ENCODE assay signal across 13 mouse cellular contexts in genomic region chr8:91593202-91593781, GRCm38 (mm10).
DNase-seq lines count a peak whose midpoint lies in the region; ATAC-seq and TF ChIP-seq lines count a peak whose summit lies in the region.
"Had no signal": no experiment of that assay in that cellular context is flagged by ENCODE, and none has a peak within 500 bp of the region (broad histone marks: within the 10 kb centered on the region; RNA-seq: fewer than 3 reads in every experiment).

No protein-coding gene starts in this region.

- H3K4me3 ChIP-seq in forebrain, embryonic 13.5 days: no peak overlapping the region
- H3K4me3 ChIP-seq in forebrain, embryonic 11.5 days (ENCODE audit: low read depth, low read length): no peak overlapping the region
- no peak overlapping the region for H3K4me3 ChIP-seq in lung, embryonic 14.5 days (ENCODE audit: low read depth, low read length)
- H3K4me3 ChIP-seq in midbrain, embryonic 10.5 days: no peak overlapping the region
- H3K4me3 ChIP-seq in stomach, embryonic 14.5 days (ENCODE audit: low read depth, low read length): no peak overlapping the region

- no peak for TF ChIP-seq CTCF in lung, embryonic 14.5 days (IDR thresholded peaks at IDR 0.05; ENCODE audit: low read depth)

- DNase-seq in forebrain, embryonic 11.5 days (ENCODE audit: low spot score): no peak
- peak; percentile 69 for DNase-seq in lung, embryonic 14.5 days
- DNase-seq in lung, postnatal 10 days: no peak
- peak; percentile 11 for DNase-seq in midbrain, embryonic 10.5 days (ENCODE audit: low spot score)
- DNase-seq in right cerebral cortex, postnatal 4 days: no peak
- no peak for DNase-seq in spleen, postnatal 36 days (ENCODE audit: low spot score in 2 of 2)
- DNase-seq: adrenal gland, postnatal 14 days; cerebellum, adult 8-10 months; thymus, postnatal 36 days had no signal

- H3K9me3 ChIP-seq in forebrain, embryonic 13.5 days (replicated peaks): no peaks in the 10 kb centered on the region
- H3K9me3 ChIP-seq in forebrain, embryonic 11.5 days (ENCODE audit: control insufficient read depth, low read length): no peaks in the 10 kb centered on the region
- H3K9me3 ChIP-seq in lung, embryonic 14.5 days (ENCODE audit: low read depth, low read length): no peaks in the 10 kb centered on the region
- H3K9me3 ChIP-seq in midbrain, embryonic 10.5 days (replicated peaks): no peaks in the 10 kb centered on the region
- no peaks in the 10 kb centered on the region for H3K9me3 ChIP-seq in stomach, embryonic 14.5 days (ENCODE audit: control insufficient read depth, low read depth, low read length)

- peaks cover 23% of the 10 kb centered on the region for H3K4me1 ChIP-seq in forebrain, embryonic 13.5 days
- peaks cover 7% of the 10 kb centered on the region; the same call in 1 of the 2 replicates for H3K4me1 ChIP-seq in forebrain, embryonic 11.5 days (replicated peaks; ENCODE audit: control insufficient read depth, insufficient read depth, low read length)
- peaks cover 8% of the 10 kb centered on the region for H3K4me1 ChIP-seq in lung, embryonic 14.5 days (ENCODE audit: insufficient read depth)
- peaks cover 49% of the 10 kb centered on the region for H3K4me1 ChIP-seq in midbrain, embryonic 10.5 days
- 0 out of 2 replicates have a peak, but pooled peaks cover 6% of the 10 kb centered on the region for H3K4me1 ChIP-seq in stomach, embryonic 14.5 days (ENCODE audit: control insufficient read depth, insufficient read depth, low read length)

- H3K9ac ChIP-seq in forebrain, embryonic 13.5 days: no peak overlapping the region
- H3K9ac ChIP-seq in forebrain, embryonic 11.5 days (ENCODE audit: low read length): no peak overlapping the region
- no peak overlapping the region for H3K9ac ChIP-seq in lung, embryonic 14.5 days
- H3K9ac ChIP-seq in stomach, embryonic 14.5 days (replicated peaks; ENCODE audit: low read depth, low read length): no peak overlapping the region

- WGBS in forebrain, embryonic 13.5 days: 50% methylated on average over 12 of the region's 12 CpGs
- WGBS in forebrain, embryonic 11.5 days: 64% methylated on average over 12 of the region's 12 CpGs
- 18% methylated on average over 12 of the region's 12 CpGs for WGBS in lung, embryonic 14.5 days
- WGBS in midbrain, embryonic 10.5 days: 73% methylated on average over 12 of the region's 12 CpGs
- WGBS in stomach, embryonic 14.5 days: 19% methylated on average over 12 of the region's 12 CpGs

- H3K36me3 ChIP-seq in forebrain, embryonic 13.5 days (ENCODE audit: poor library complexity, severe bottlenecking): no peaks in the 10 kb centered on the region
- H3K36me3 ChIP-seq in forebrain, embryonic 11.5 days (ENCODE audit: control insufficient read depth, insufficient read depth, low read length): no peaks in the 10 kb centered on the region
- H3K36me3 ChIP-seq in lung, embryonic 14.5 days (ENCODE audit: insufficient read depth): no peaks in the 10 kb centered on the region
- no peaks in the 10 kb centered on the region for H3K36me3 ChIP-seq in midbrain, embryonic 10.5 days
- no peaks in the 10 kb centered on the region for H3K36me3 ChIP-seq in stomach, embryonic 14.5 days (ENCODE audit: control insufficient read depth, insufficient read depth, low read length)

- peak; percentile 43; the same call in 1 of the 2 replicates for ATAC-seq in forebrain, embryonic 13.5 days
- ATAC-seq in forebrain, embryonic 11.5 days (replicated peaks; ENCODE audit: low FRiP score): no peak
- ATAC-seq in lung, embryonic 14.5 days (ENCODE audit: insufficient read depth): no peak
- ATAC-seq in stomach, embryonic 14.5 days (ENCODE audit: insufficient number of reproducible peaks, insufficient read depth, low FRiP score, low read depth): no peak
- ATAC-seq: inflammation-experienced regulatory T-cells, adult 6 months; lung, postnatal 0 days had no signal

- H3K4me2 ChIP-seq in forebrain, embryonic 13.5 days: peak overlapping the region; percentile 36
- no peak overlapping the region for H3K4me2 ChIP-seq in forebrain, embryonic 11.5 days (ENCODE audit: low read depth, low read length, severe bottlenecking)
- peak overlapping the region; percentile 3; the same call in 1 of the 2 replicates for H3K4me2 ChIP-seq in lung, embryonic 14.5 days
- 0 out of 2 replicates have a peak overlapping the region, but pooled peaks have one; percentile 7 for H3K4me2 ChIP-seq in stomach, embryonic 14.5 days (replicated peaks; ENCODE audit: low read depth, low read length)

- peaks cover 16% of the 10 kb centered on the region; the same call in 1 of the 2 replicates for H3K27me3 ChIP-seq in forebrain, embryonic 13.5 days
- H3K27me3 ChIP-seq in forebrain, embryonic 11.5 days (ENCODE audit: control insufficient read depth, insufficient read depth, low read length): no peaks in the 10 kb centered on the region
- no peaks in the 10 kb centered on the region for H3K27me3 ChIP-seq in lung, embryonic 14.5 days (ENCODE audit: insufficient read depth, low read length)
- peaks cover 15% of the 10 kb centered on the region; the same call in 1 of the 2 replicates for H3K27me3 ChIP-seq in midbrain, embryonic 10.5 days (ENCODE audit: low read depth, poor library complexity, severe bottlenecking)
- no peaks in the 10 kb centered on the region for H3K27me3 ChIP-seq in stomach, embryonic 14.5 days (ENCODE audit: control insufficient read depth, insufficient read depth, low read length)

- no peak overlapping the region for H3K27ac ChIP-seq in forebrain, embryonic 13.5 days
- no peak overlapping the region for H3K27ac ChIP-seq in forebrain, embryonic 11.5 days (ENCODE audit: low read depth, low read length)
- H3K27ac ChIP-seq in lung, embryonic 14.5 days (ENCODE audit: low read depth): no peak overlapping the region
- H3K27ac ChIP-seq in midbrain, embryonic 10.5 days (replicated peaks): no peak overlapping the region
- no peak overlapping the region; the same call in 1 of the 2 replicates for H3K27ac ChIP-seq in stomach, embryonic 14.5 days (ENCODE audit: low read length)

Comparison
In these comparisons a context has a peak if more than half of its experiments do, and no peak if none do; other contexts are left out.
1. DNase-seq: peak in lung, embryonic 14.5 days (single experiment) and midbrain, embryonic 10.5 days (single experiment); none in forebrain, embryonic 11.5 days (single experiment), lung, postnatal 10 days (single experiment), right cerebral cortex, postnatal 4 days (single experiment) and spleen, postnatal 36 days (0 of 2).